Mouse (Mus musculus) Patski (cell line): ENCODE measurements around the gene Hsd3b4. TPM values are rescaled to one million over a fixed set of nuclear protein-coding genes. Genes with fewer than 3 reads are reported as not detected.
"Not testable (repeated sequence)": the region's sequence is repeated elsewhere in the genome, so short reads cannot be mapped to it uniquely, and the experiment has no call there.

ENCODE experiments used
- ATAC-seq: fragments of 100-300 bp; one replicate; pipeline ENCODE4 v1.8.0; 2021
- CTCF ChIA-PET: fragments of 350-600 bp; sonication (Branson Sonifier 250); formaldehyde crosslinking; loops from one replicate; lab custom pipeline; 2022; ENCODE audit warnings: inconsistent platforms; lab: Charles Lee
- POLR2A ChIA-PET: fragments of 350-600 bp; sonication (Branson Sonifier 250); formaldehyde crosslinking; loops from one replicate; lab custom pipeline; 2022; ENCODE audit warnings: antibody characterized with exemption, inconsistent platforms; lab: Charles Lee
- DNase-seq: peaks from one replicate; pipeline ENCODE4 v3.0.0-alpha.2; 2011; ENCODE audit warnings: low read depth, low spot score
- H3K27me3 ChIP-seq: fragments of 371-371 bp; one replicate; pipeline ENCODE4 v1.5.1; 2021
- in situ Hi-C: fragments of 300-500 bp; cut with MboI; formaldehyde crosslinking; loops from 3 replicates; pipeline ENCODE4 v1.11.1; 2018; ENCODE audit warnings: low pct_unique_long_range_greater_than_20kb, mixed read lengths
- polyA plus RNA-seq: library from polyadenylated mRNA; unstranded; gene quantifications from one replicate; pipeline ENCODE4 v1.2.3, GENCODE M21; 2021

The Hsd3b4 gene
- polyA plus RNA-seq: 0.08 TPM

- H3K27me3 ChIP-seq, in situ Hi-C loops, DNase-seq, ATAC-seq, CTCF ChIA-PET, POLR2A ChIA-PET: not testable (repeated sequence)
Measured at GRCm38 (mm10) chr3:98510414-98510813, at the start of gene Hsd3b4. Hsd3b4 (minus strand) TSS chr3:98510514.

- DNase-seq, POLR2A ChIA-PET, H3K27me3 ChIP-seq, in situ Hi-C loops, CTCF ChIA-PET: not testable (repeated sequence)
- ATAC-seq: peak; percentile 11
Measured at GRCm38 (mm10) chr3:98550832-98551231, 40.5 kb upstream of the Hsd3b4 start.

GRCm38 (mm10) chr3:98550215-98550614, 39.9 kb upstream of the Hsd3b4 start:
- peak; percentile 68 for ATAC-seq
- DNase-seq, CTCF ChIA-PET, H3K27me3 ChIP-seq, in situ Hi-C loops, POLR2A ChIA-PET: not testable (repeated sequence)

DNA sequence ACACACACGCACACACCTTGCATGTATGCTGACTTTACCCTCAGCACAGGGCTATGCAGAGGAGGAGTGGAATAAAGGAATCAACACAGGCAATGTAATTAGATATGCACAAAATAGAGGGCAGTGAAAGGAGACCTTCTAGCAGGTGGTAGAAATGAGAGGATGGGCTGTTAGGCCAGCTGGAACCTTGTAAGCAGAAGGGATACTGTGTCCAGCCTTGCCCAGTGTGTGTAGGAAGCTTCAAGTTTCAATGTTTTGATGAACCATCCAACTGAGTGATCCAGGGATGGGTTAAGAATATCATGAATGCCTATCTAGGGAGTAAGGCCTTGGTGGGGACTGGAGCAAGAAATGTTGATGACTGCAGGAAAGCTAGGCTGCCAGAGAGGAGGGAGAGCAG, 38.2 kb upstream of the Hsd3b4 start:
- DNase-seq, H3K27me3 ChIP-seq, in situ Hi-C loops, POLR2A ChIA-PET, CTCF ChIA-PET: not testable (repeated sequence)
- peak; percentile 28 for ATAC-seq

DNA sequence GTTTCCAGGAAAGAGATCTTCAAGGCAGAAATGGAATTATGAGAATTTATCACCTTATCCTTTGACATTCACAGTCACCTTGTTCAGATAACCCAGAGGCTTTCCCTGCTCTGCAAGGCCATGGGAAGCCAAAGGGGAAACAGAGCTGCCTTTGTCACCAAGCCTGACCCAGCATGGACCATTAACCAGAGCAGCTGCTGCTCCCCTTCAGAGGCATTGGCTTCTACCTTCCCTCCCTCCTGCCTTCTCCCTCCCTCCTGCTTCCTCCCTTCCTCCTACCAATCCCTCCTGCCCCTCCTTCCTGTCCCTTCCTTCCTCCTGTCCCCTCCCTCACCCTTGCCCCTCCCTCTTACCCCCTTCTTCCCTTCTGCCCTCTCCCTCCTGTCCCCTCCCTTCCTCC, 37.3 kb upstream of the Hsd3b4 start:
- CTCF ChIA-PET, H3K27me3 ChIP-seq, ATAC-seq, in situ Hi-C loops, DNase-seq, POLR2A ChIA-PET: not testable (repeated sequence)

- in situ Hi-C loops: not testable (repeated sequence)
Measured at GRCm38 (mm10) chr3:98524978-98525377, 14.7 kb upstream of the Hsd3b4 start.

DNA sequence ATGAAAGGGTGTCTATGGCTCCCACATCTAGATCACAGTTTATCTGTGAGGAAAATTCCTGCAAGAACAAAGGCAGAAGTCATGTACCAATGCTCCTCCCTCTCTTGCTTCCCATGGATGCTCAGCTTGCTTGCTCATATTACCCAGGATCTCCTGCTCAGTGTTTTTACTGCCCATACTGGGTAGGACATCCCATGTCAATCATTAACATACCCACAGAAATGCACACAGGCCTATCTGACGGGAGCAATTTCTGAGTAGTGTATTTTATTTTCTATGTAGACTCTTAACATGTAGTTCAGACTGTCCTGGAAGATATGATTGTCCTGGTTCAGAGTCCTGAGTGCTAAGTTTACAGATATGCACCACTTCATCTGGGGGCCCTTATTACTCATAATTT, 14.2 kb upstream of the Hsd3b4 start:
- POLR2A ChIA-PET, CTCF ChIA-PET, H3K27me3 ChIP-seq, ATAC-seq, in situ Hi-C loops, DNase-seq: not testable (repeated sequence)

More at GRCm38 (mm10) chr3:98524978-98525377, 14.7 kb upstream of the Hsd3b4 start:
- CTCF ChIA-PET, H3K27me3 ChIP-seq, DNase-seq, ATAC-seq, POLR2A ChIA-PET: not testable (repeated sequence)

DNA sequence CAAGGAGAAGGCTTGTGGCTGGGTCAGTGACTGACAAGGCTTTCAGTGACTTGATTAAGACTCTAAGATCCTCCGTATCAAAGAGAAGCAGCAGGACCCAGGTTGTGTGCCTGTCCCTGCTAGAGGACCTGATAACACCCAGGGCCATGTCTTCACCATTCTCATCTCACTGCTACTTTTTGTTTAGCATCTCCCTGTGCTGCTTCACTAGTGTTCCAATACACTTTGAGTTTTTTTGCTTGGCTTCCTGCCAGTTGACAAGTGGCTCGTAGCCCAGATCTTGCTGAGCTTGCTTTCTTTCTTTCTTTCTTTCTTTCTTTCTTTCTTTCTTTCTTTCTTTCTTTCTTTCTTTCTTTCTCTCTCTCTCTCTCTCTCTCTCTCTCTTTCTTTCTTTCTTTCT, 12.5 kb upstream of the Hsd3b4 start:
- CTCF ChIA-PET, ATAC-seq, H3K27me3 ChIP-seq, in situ Hi-C loops, POLR2A ChIA-PET, DNase-seq: not testable (repeated sequence)

GRCm38 (mm10) chr3:98507229-98507628, 3.1 kb downstream of the Hsd3b4 start:
- ATAC-seq, H3K27me3 ChIP-seq, in situ Hi-C loops, POLR2A ChIA-PET, DNase-seq, CTCF ChIA-PET: not testable (repeated sequence)

- H3K27me3 ChIP-seq, CTCF ChIA-PET, in situ Hi-C loops, POLR2A ChIA-PET, ATAC-seq, DNase-seq: not testable (repeated sequence)
Measured at GRCm38 (mm10) chr3:98497401-98497800, 12.9 kb downstream of the Hsd3b4 start.

- CTCF ChIA-PET, H3K27me3 ChIP-seq, in situ Hi-C loops, DNase-seq, POLR2A ChIA-PET: not testable (repeated sequence)
- peak; percentile 69 for ATAC-seq
Measured at GRCm38 (mm10) chr3:98496762-98497161, 13.6 kb downstream of the Hsd3b4 start.

DNA sequence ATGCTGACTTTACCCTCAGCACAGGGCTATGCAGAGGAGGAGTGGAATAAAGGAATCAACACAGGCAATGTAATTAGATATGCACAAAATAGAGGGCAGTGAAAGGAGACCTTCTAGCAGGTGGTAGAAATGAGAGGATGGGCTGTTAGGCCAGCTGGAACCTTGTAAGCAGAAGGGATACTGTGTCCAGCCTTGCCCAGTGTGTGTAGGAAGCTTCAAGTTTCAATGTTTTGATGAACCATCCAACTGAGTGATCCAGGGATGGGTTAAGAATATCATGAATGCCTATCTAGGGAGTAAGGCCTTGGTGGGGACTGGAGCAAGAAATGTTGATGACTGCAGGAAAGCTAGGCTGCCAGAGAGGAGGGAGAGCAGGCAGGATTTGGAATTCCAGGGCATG, 15.3 kb downstream of the Hsd3b4 start:
- ATAC-seq, H3K27me3 ChIP-seq, POLR2A ChIA-PET, CTCF ChIA-PET, in situ Hi-C loops, DNase-seq: not testable (repeated sequence)

GRCm38 (mm10) chr3:98494184-98494583, 16.1 kb downstream of the Hsd3b4 start:
- POLR2A ChIA-PET, ATAC-seq: not testable (repeated sequence)

GRCm38 (mm10) chr3:98471499-98471898, 38.8 kb downstream of the Hsd3b4 start:
- in situ Hi-C loops, ATAC-seq, DNase-seq, H3K27me3 ChIP-seq, CTCF ChIA-PET, POLR2A ChIA-PET: not testable (repeated sequence)

More at GRCm38 (mm10) chr3:98494184-98494583, 16.1 kb downstream of the Hsd3b4 start:
- in situ Hi-C loops, CTCF ChIA-PET, H3K27me3 ChIP-seq, DNase-seq: not testable (repeated sequence)

- ATAC-seq, DNase-seq, in situ Hi-C loops, CTCF ChIA-PET, H3K27me3 ChIP-seq, POLR2A ChIA-PET: not testable (repeated sequence)
Measured at GRCm38 (mm10) chr3:98471057-98471456, 39.3 kb downstream of the Hsd3b4 start.

DNA sequence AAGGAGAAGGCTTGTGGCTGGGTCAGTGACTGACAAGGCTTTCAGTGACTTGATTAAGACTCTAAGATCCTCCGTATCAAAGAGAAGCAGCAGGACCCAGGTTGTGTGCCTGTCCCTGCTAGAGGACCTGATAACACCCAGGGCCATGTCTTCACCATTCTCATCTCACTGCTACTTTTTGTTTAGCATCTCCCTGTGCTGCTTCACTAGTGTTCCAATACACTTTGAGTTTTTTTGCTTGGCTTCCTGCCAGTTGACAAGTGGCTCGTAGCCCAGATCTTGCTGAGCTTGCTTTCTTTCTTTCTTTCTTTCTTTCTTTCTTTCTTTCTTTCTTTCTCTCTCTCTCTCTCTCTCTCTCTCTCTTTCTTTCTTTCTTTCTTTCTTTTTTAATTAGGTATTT, 41.0 kb downstream of the Hsd3b4 start:
- POLR2A ChIA-PET, H3K27me3 ChIP-seq, DNase-seq, CTCF ChIA-PET, in situ Hi-C loops, ATAC-seq: not testable (repeated sequence)
